Mouse (Mus musculus) 416B (cell line): ENCODE measurements around the gene Clptm1.
"Not testable (repeated sequence)": the region's sequence is repeated elsewhere in the genome, so short reads cannot be mapped to it uniquely, and the experiment has no call there.

ENCODE experiments used
- DNase-seq: peaks from one replicate; pipeline ENCODE4 v3.0.0; 2011; ENCODE audit warnings: low read depth

The Clptm1 gene

GRCm38 (mm10) chr7:19691873-19692865 is 27.3 kb upstream of the Clptm1 start, which contains the start of gene Apoc1:
Gene Apoc1, minus strand, starts transcription at chr7:19692660.
- no peak for DNase-seq

GRCm38 (mm10) chr7:19691434-19691833 is 26.6 kb upstream of the Clptm1 start:
- DNase-seq, result no peak

- no peak for DNase-seq
These were observed 26.0 kb upstream of the Clptm1 start for GRCm38 (mm10) chr7:19690845-19691244.

GRCm38 (mm10) chr7:19688611-19689010 is 23.8 kb upstream of the Clptm1 start:
- no peak for DNase-seq

GRCm38 (mm10) chr7:19688101-19688500 is 23.3 kb upstream of the Clptm1 start:
- no peak for DNase-seq

GRCm38 (mm10) chr7:19686927-19687583 is 22.2 kb upstream of the Clptm1 start:
- DNase-seq, result not testable (repeated sequence)

GRCm38 (mm10) chr7:19686521-19686920 is 21.7 kb upstream of the Clptm1 start:
- no peak for DNase-seq

GRCm38 (mm10) chr7:19685374-19685773 is 20.5 kb upstream of the Clptm1 start:
- no peak for DNase-seq

GRCm38 (mm10) chr7:19683771-19684201 is 19.0 kb upstream of the Clptm1 start:
- DNase-seq, result peak; percentile 57

- DNase-seq, result no peak
These were observed 18.1 kb upstream of the Clptm1 start for GRCm38 (mm10) chr7:19682979-19683378.

- DNase-seq, result no peak
These were observed 16.4 kb upstream of the Clptm1 start, which contains the start of the genes Gm44805 and Apoc4 for GRCm38 (mm10) chr7:19681202-19681694. Gene Gm44805, minus strand, starts transcription at chr7:19681423. Gene Apoc4, minus strand, starts transcription at chr7:19681479.

GRCm38 (mm10) chr7:19680702-19681101 is 15.9 kb upstream of the Clptm1 start:
- DNase-seq, result no peak

- no peak for DNase-seq
These were observed 14.1 kb upstream of the Clptm1 start for GRCm38 (mm10) chr7:19678901-19679300.

GRCm38 (mm10) chr7:19677872-19678271 is 13.0 kb upstream of the Clptm1 start, which contains the start of gene Apoc2:
Gene Apoc2, minus strand, starts transcription at chr7:19677941.
- DNase-seq, result no peak

GRCm38 (mm10) chr7:19676662-19677061 is 11.8 kb upstream of the Clptm1 start:
- DNase-seq, result peak; percentile 65

- no peak for DNase-seq
These were observed 11.0 kb upstream of the Clptm1 start for GRCm38 (mm10) chr7:19675824-19676223.

- DNase-seq, result peak; percentile 44
These were observed 8.4 kb upstream of the Clptm1 start for GRCm38 (mm10) chr7:19673083-19673699.

- DNase-seq, result no peak
These were observed 6.7 kb upstream of the Clptm1 start for GRCm38 (mm10) chr7:19671511-19671910.

GRCm38 (mm10) chr7:19668947-19669721 is 4.3 kb upstream of the Clptm1 start:
- DNase-seq, result peak; percentile 96

GRCm38 (mm10) chr7:19667434-19667833 is 2.6 kb upstream of the Clptm1 start:
- DNase-seq, result no peak

GRCm38 (mm10) chr7:19666750-19667149 is 1.9 kb upstream of the Clptm1 start:
- peak; percentile 71 for DNase-seq
